Mouse (Mus musculus): ENCODE data around the gene Pemt. TPM values are rescaled to one million over a fixed set of nuclear protein-coding genes. Genes with fewer than 3 reads are reported as not detected.

Pemt gene
- total and polyA plus RNA-seq, 3 experiments = 6.9 to 10.5 (median 7.8) TPM

DNA sequence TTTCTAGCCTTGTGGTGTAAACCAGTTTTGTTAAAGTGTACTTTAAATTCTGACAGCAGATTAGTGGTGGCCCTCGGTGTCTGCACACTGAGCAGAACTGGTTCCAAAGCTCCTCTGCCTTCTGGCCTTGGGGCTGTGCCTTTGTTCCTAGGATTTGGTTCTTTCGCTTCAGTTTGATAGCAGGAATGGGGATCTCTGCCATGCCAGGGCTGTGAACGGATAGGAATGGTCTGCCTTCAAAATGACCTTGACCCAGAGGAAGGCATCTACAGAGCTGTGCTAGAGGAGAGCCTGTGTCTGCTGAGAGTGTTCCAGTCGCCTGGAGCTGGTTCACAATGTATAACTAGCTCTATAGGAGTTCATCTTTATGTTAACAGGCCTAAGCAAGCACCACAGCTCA lies 86.8 kb downstream of the Pemt start:
- Histone ChIP-seq H3K36me3 (replicated peaks in 1 of 2; ENCODE audit: control insufficient read depth in 1 of 2, insufficient read depth in 1 of 2, low read length in 1 of 2) (peaks cover 30 to 87% of the 10 kb centered on the region in 2 experiments), H3K4me2 (ENCODE audit: insufficient read depth, low read depth, poor library complexity, severe bottlenecking) (no peak overlapping the region), H3K4me3 (replicated peaks in 1 of 3; ENCODE audit: low read depth in 2 of 3, low read length in 2 of 3, poor library complexity in 1 of 3) (no peak overlapping the region), H3K79me2 (replicated peaks; ENCODE audit: control insufficient read depth, extremely low read depth, insufficient read depth, poor library complexity, severe bottlenecking) (no peaks in the 10 kb centered on the region; the same call in 1 of the 2 replicates), H3K27me3 (replicated peaks) (no peaks in the 10 kb centered on the region), H3K27ac (ENCODE audit: insufficient read depth, low read depth) (no peak overlapping the region), H3K9me3 (replicated peaks; ENCODE audit: low read length) (no peaks in the 10 kb centered on the region), H3K4me1 (ENCODE audit: control insufficient read depth in 1 of 2, insufficient read depth in 2 of 2) (peaks cover 1 to 31% of the 10 kb centered on the region in 2 experiments; a peak in 3 of 4 replicates), H3K9ac (ENCODE audit: insufficient read depth, low read depth) (no peak overlapping the region)
- in situ Hi-C loops (cut with MboI; ENCODE audit: low pct_ligation_motif_present, low pct_unique_long_range_greater_than_20kb, low sequenced_read_pairs) = no loop called here
- no peak for TF ChIP-seq USF2 (conservative IDR thresholded peaks at IDR 0.05; ENCODE audit: low read depth, low read length)
- TF ChIP-seq ZC3H11A (IDR thresholded peaks at IDR 0.05; ENCODE audit: low read depth, low read length) = no peak
- TF ChIP-seq CHD1 (IDR thresholded peaks at IDR 0.05; ENCODE audit: low read depth, low read length) = no peak
- DNase-seq (ENCODE audit: extremely low read depth) = no peak
- dilution Hi-C loops (cut with MboI; ENCODE audit: extremely low pct_ligation_motif_present, extremely low pct_unique_long_range_greater_than_20kb, low sequenced_read_pairs) = no loop called here

DNA sequence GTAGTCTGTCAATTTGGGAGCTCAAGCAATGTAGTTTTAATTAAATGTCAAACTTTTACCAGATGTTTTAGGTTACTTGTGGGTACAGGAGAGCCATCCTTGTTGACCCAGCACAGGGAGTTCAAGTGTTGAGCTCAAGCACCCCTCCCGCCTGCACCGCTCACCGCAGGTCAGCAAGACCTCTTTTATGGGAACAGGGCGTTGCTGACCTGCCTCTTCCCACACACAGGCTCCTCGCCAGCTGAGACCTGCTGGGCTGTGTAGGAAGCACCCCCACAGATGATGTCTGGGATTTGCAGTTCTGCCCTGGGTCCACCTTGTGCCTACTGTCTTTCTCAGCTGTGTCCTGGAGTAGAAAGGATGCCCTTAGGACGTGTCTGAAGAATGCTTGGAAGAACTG lies 89.5 kb downstream of the Pemt start:
- dilution Hi-C loops (cut with MboI; ENCODE audit: extremely low pct_ligation_motif_present, extremely low pct_unique_long_range_greater_than_20kb, low sequenced_read_pairs) = no loop called here
- H3K79me2 ChIP-seq (replicated peaks; ENCODE audit: control insufficient read depth, extremely low read depth, insufficient read depth, poor library complexity, severe bottlenecking) = peaks cover 7% of the 10 kb centered on the region
- no peak overlapping the region for H3K4me2 ChIP-seq (ENCODE audit: insufficient read depth, low read depth, poor library complexity, severe bottlenecking)
- TF ChIP-seq PAX5 (IDR thresholded peaks at IDR 0.05; ENCODE audit: low read length) (no peak), RCOR1 (conservative IDR thresholded peaks at IDR 0.05; ENCODE audit: low read depth, low read length) (no peak), TCF12 (IDR thresholded peaks at IDR 0.05; ENCODE audit: low read depth, low read length) (no peak), CHD2 (IDR thresholded peaks at IDR 0.05; ENCODE audit: low read length) (no peak), MAX (IDR thresholded peaks at IDR 0.05; ENCODE audit: low read length) (no peak), MEF2A (IDR thresholded peaks at IDR 0.05; ENCODE audit: borderline replicate concordance, low read depth, low read length) (no peak), POLR2A (IDR thresholded peaks at IDR 0.05; ENCODE audit: low read depth, low read length) (no peak), HCFC1 (IDR thresholded peaks at IDR 0.05; ENCODE audit: low read depth, low read length) (no peak), POLR2AphosphoS2 (IDR thresholded peaks at IDR 0.05; ENCODE audit: low read depth, low read length) (no peak), E2F4 (IDR thresholded peaks at IDR 0.05; ENCODE audit: insufficient replicate concordance, low read depth, low read length) (no peak), MXI1 (IDR thresholded peaks at IDR 0.05; ENCODE audit: low read depth, low read length) (no peak), BHLHE40 (IDR thresholded peaks at IDR 0.05; ENCODE audit: low read depth, low read length) (no peak), KAT2A (IDR thresholded peaks at IDR 0.05; ENCODE audit: insufficient replicate concordance, low read length) (no peak), SMC3 (IDR thresholded peaks at IDR 0.05; ENCODE audit: low read depth, low read length) (no peak), UBTF (IDR thresholded peaks at IDR 0.05; ENCODE audit: low read depth, low read length) (no peak)
- H3K27ac ChIP-seq (ENCODE audit: insufficient read depth, low read depth) = no peak overlapping the region
- no peak overlapping the region for H3K9ac ChIP-seq (ENCODE audit: insufficient read depth, low read depth)
- peaks cover 0 to 37% of the 10 kb centered on the region in 2 experiments; a peak in 2 of 4 replicates for H3K4me1 ChIP-seq (ENCODE audit: control insufficient read depth in 1 of 2, insufficient read depth in 2 of 2)
- in situ Hi-C loops (cut with MboI; ENCODE audit: low pct_ligation_motif_present, low pct_unique_long_range_greater_than_20kb, low sequenced_read_pairs) = no loop called here
- H3K27me3 ChIP-seq (replicated peaks) = no peaks in the 10 kb centered on the region
- H3K4me3 ChIP-seq (replicated peaks in 1 of 3; ENCODE audit: low read depth in 2 of 3, low read length in 2 of 3, poor library complexity in 1 of 3) = no peak overlapping the region
- DNase-seq (ENCODE audit: extremely low read depth) = no peak
- peaks cover 25 to 84% of the 10 kb centered on the region in 2 experiments for H3K36me3 ChIP-seq (replicated peaks in 1 of 2; ENCODE audit: control insufficient read depth in 1 of 2, insufficient read depth in 1 of 2, low read length in 1 of 2)
- no peaks in the 10 kb centered on the region for H3K9me3 ChIP-seq (replicated peaks; ENCODE audit: low read length)

Data from CH12.LX (cell line).